Mouse (Mus musculus) urinary bladder, postnatal 10 days (tissue): ENCODE data around the gene Evi2a.

Experiments used
- DNase-seq: peaks from one replicate; pipeline ENCODE4 v3.0.0; 2022; ENCODE audit warnings: low spot score

The Evi2a gene

GRCm38 (mm10) chr11:79524310-79524575 lies 6.2 kb downstream of the Evi2a start:
- no peak for DNase-seq

GRCm38 (mm10) chr11:79523560-79524309 lies 6.7 kb downstream of the Evi2a start, which contains the start of gene Evi2b:
Evi2b (minus strand) TSS chr11:79523762.
- no peak for DNase-seq

GRCm38 (mm10) chr11:79522944-79523343 lies 7.5 kb downstream of the Evi2a start:
- DNase-seq = no peak

DNA sequence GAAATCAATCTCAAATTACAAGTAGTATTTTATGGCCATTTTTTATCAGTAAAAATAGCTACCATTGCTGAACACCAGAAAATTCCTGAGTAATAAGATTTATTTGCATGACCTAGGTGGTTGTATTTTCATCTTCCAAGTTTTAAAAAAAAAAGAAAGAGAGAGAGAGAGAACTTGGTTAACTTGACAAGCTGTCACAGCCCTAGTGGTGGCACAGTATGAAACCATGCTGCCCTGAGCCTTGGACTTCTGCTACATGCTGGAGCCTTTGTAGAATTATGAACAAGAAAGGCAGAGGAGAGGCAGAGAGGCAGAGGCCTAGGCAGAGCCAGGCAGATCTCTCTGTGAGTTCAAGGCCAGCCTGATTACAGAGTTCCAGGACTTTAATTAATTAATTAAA lies 8.5 kb downstream of the Evi2a start:
- no peak for DNase-seq

DNA sequence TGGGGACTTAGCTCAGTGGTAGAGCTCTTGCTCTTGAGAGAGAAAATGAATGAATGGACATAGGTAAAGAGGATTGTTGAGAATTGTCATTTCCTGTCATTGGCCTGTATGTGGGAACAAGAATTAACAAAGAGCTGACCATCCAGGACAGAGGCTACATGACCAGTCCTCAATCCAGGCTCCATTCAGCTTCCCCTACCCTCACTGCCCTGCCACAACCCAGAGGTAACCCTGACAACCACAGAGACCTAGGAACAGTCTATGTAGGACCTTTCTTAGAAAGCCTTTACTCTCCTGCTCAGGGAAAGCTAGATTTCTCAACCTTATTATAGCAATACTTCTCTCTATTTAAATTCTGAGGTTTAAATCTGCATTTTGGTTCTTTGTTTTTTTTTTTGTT lies 9.6 kb downstream of the Evi2a start:
- no peak for DNase-seq

- no peak for DNase-seq
Measured at GRCm38 (mm10) chr11:79519878-79520291, 10.5 kb downstream of the Evi2a start.

DNA sequence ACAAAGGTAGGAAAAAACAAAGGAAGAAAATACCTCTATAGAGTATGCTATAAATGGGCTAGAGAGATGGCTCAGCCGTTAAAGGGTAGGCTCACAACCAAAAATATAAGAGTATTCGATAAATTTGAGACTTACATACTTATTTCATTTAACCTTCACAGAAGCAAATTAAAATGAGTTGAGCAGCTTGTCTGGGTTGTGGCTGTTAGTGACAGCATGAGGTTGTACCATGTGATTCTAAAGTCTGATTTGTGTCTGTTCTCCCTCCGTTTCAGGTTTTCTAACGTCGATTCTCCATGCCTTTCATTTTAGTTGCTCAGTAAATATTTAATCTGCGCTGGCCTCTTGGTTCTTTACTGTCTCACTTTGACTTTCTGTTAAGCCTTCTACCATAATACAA lies 11.1 kb downstream of the Evi2a start:
- no peak for DNase-seq

GRCm38 (mm10) chr11:79515798-79516197 lies 14.6 kb downstream of the Evi2a start:
- no peak for DNase-seq

DNA sequence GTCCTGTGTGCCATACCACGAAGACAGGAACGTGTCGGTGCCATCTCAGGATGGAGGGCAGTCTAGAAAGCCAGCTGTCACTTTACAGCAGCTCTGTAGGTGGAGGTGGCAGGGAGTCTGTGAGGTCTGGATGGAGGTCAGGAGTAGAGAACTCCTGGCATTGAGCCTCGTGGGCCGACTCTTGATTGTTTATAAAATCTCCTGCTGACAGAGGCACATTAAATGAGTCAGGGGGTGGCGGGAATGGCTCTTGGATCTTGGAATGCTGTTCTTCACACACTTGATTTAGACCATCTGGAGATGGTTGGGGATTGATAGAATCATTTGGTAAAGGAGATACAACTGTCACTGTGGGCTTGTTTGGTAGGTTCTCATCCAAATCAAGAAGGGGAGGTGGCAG lies 15.1 kb downstream of the Evi2a start:
- no peak for DNase-seq

GRCm38 (mm10) chr11:79511970-79512369 lies 18.4 kb downstream of the Evi2a start:
- no peak for DNase-seq

DNA sequence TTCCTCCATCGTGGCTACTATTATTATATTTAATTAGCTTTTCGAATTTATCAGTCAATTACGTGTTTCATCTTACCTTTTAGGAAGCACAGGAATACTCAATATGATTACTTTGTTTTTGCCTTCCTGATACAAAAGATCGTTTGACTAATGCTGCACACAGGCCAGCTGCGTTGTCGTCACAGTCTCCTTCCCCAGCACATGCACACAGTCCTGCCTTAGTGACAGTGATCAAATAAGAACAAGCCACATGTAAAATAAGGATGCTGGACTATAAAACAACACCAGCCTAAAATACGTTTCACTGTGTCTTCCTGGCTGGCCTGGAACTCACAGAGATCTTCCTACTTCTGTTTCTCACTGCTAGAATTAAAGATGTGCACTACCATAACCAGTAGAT lies 25.9 kb downstream of the Evi2a start:
- DNase-seq = no peak

GRCm38 (mm10) chr11:79503845-79504244 lies 26.6 kb downstream of the Evi2a start, which contains the start of gene Omg:
Omg (minus strand) TSS chr11:79504084.
- no peak for DNase-seq

DNA sequence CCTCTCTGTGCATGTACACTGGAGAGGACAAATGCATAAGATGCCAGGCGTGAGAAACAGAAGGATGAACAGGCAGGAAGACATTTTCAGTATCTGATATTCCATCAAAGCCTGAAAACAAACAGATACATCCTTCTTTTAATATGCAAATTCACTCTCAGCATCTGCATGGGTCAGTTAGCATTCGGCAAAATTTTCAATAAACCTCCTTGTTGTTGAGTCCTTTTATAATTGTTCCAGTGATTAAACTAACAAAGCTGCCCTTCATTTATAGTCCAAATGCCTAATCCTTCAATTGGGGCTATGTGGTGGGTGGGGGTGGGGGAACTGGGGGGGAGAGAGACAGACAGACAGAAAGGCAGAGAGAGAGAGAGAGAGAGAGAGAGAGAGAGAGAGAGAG lies 27.5 kb downstream of the Evi2a start:
- DNase-seq = no peak

- DNase-seq = no peak
Measured at GRCm38 (mm10) chr11:79494976-79495800, 35.2 kb downstream of the Evi2a start.

- no peak for DNase-seq
Measured at GRCm38 (mm10) chr11:79484721-79485120, 45.7 kb downstream of the Evi2a start.

DNA sequence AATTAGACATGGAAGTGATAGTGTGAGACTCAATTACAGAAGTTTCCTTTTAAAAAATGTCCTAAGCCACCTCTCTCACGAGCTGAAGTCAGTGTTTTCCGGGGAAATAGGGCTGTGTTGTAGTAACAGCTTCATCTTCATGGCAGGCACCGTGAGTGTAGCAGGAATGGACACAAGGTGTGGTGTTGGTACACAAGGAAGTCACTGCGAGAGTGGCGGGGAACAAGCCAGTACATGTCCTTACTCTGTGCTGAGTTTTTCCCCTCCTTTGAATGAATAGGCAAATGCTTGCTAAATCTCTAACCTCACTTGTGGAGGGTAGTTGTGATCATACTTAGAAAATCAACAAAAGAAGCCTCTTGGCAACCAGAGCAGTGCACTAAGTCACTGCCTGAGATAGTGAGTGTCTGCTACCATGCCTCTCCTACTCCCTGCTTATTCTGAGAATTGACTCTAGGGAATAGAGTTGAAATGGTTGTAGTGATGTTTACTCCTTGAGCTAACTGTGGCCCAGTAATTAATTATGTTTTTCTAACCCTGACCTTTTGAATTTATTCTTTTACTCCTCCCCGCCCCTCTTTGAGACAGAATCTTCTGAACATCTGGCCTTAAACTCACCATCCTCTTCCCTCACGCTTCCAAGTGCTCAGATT lies 46.4 kb downstream of the Evi2a start:
- no peak for DNase-seq

- DNase-seq = no peak
Measured at GRCm38 (mm10) chr11:79483392-79483791, 47.0 kb downstream of the Evi2a start.
